Mouse (Mus musculus): ENCODE data around the gene Vmn1r200. TPM values are rescaled to one million over a fixed set of nuclear protein-coding genes. Genes with fewer than 3 reads are reported as not detected.

Gene Vmn1r200
- not detected in 2 replicates for polyA plus RNA-seq (2012; rRNA removed)

DNA sequence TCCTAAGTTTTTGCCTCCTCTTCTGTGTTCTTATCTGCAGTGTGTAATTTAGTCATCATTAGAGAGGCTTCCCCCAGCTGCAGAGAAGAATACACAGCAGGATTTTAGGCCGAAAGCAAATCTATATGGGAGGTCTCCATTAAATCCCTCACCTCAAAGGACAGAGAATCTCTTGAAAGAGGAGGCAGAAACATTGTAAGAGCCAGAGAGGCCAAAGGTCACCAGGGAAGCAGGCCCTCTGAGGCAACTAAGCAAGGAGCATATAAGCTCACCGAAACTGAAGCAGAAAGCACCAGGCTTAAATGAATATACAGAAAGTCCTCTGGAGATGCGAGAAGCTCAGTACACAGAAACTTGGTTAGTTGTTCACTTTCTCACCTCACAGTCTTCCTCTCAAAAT is at the start of gene Vmn1r200:
Vmn1r200 (plus strand) TSS at position 301 of the 400 bp plus-strand sequence.

DNA sequence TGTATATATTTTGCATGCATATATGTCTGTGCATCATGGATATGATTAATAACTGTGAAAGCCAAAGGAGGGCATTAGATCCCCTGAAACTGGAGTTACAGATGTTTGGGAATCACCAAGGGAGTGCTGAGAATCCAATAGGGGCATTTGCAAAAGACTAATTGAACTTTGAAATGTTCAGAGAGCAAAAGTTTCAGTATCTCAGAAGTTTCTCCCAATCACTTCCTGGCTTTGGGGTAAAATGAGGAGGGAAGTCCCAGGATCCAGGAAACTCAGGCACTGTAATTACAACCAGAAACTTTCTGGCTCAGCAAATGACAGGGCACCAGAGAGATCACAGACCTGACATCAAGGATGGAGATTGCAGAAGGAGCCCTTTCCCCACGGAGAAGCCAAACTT is 40.1 kb upstream of the Vmn1r200 start, which contains the start of gene Vmn1r198:
Vmn1r198 (plus strand) TSS at position 301 of the 400 bp plus-strand sequence.

DNA sequence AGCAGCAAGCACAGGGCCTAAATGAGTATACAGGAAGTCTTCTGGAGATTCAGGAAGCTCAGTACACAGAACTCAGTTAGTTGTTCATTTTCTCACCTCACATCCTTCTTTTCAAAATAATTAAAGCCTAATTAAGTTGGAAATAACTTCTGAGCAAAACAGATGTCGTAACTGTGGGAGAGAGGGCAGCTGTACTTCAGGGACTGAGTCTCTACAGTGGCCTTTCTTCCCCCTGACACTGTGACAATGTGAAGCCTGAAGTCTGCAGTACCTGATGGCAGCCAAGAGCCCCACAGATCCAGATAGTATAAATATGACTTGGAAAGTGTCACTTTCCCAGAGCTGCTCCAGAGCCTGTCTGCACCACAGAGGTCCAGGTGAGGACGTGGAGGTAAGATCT is 10.7 kb upstream of the Vmn1r200 start, which contains the start of gene Vmn1r199:
Vmn1r199 (plus strand) TSS at position 301 of the 400 bp plus-strand sequence.

Other genes starting within 250 kb of the Vmn1r200 start
- gene Vmn1r191, start 206.4 kb upstream of the Vmn1r200 start, polyA plus RNA-seq (2012; rRNA removed): not detected in 2 replicates
- gene Vmn1r192, start 199.2 kb upstream of the Vmn1r200 start, polyA plus RNA-seq (2012; rRNA removed): not detected in 2 replicates
- gene Vmn1r193, start 167.2 kb upstream of the Vmn1r200 start, polyA plus RNA-seq (2012; rRNA removed): not detected in 2 replicates
- not detected in 2 replicates for gene Vmn1r194, start 146.2 kb upstream of the Vmn1r200 start, polyA plus RNA-seq (2012; rRNA removed)
- gene Vmn1r195, start 119.9 kb upstream of the Vmn1r200 start, polyA plus RNA-seq (2012; rRNA removed): not detected in 2 replicates
- gene Vmn1r196, start 100.5 kb upstream of the Vmn1r200 start, polyA plus RNA-seq (2012; rRNA removed): not detected in 2 replicates
- not detected in 2 replicates for gene Vmn1r197, start 65.8 kb upstream of the Vmn1r200 start, polyA plus RNA-seq (2012; rRNA removed)
- not detected in 2 replicates for gene Vmn1r198, start 40.0 kb upstream of the Vmn1r200 start, polyA plus RNA-seq (2012; rRNA removed)
- gene Vmn1r199, start 10.6 kb upstream of the Vmn1r200 start, polyA plus RNA-seq (2012; rRNA removed): not detected in 2 replicates
- gene Vmn1r201, start 81.5 kb downstream of the Vmn1r200 start, polyA plus RNA-seq (2012; rRNA removed): not detected in 2 replicates
- gene Vmn1r202, start 115.0 kb downstream of the Vmn1r200 start, polyA plus RNA-seq (2012; rRNA removed): not detected in 2 replicates
- not detected in 2 replicates for gene Vmn1r203, start 127.7 kb downstream of the Vmn1r200 start, polyA plus RNA-seq (2012; rRNA removed)
- gene Vmn1r204, start 162.8 kb downstream of the Vmn1r200 start, polyA plus RNA-seq (2012; rRNA removed): not detected in 2 replicates
- gene Vmn1r205, start 202.6 kb downstream of the Vmn1r200 start, polyA plus RNA-seq (2012; rRNA removed): not detected in 2 replicates
- not detected in 2 replicates for gene Vmn1r206, start 233.9 kb downstream of the Vmn1r200 start, polyA plus RNA-seq (2012; rRNA removed)